Mouse (Mus musculus): ENCODE data around the gene Fbxo36.

The Fbxo36 gene

GRCm38 (mm10) chr1:84839309-84840017 lies at the start of gene Fbxo36:
Fbxo36 (plus strand) TSS chr1:84839841.
- in situ Hi-C loops (cut with MseI, MboI), result no loop called here

DNA sequence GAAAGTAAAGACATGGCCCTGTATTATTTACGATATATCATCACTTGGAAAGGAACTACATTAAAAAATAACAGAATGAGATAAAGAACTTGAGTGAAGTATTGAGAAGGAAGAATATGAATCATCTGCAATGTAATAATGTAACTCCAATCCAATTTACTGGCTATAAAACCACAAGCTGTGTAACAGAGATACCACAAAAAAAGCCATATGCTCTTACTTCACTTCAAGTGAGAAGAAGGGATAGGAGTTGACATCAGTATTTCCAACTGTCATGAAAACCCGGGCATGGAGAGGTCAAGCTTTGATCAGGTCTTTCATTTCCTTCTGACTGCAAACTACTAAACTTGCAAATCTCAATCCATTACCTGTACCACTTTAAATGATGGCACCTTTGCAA lies 48.2 kb upstream of the Fbxo36 start:
- in situ Hi-C loops (cut with MseI, MboI), result no loop called here

- in situ Hi-C loops (cut with MseI, MboI), result no loop called here
These were observed 44.3 kb upstream of the Fbxo36 start for GRCm38 (mm10) chr1:84795335-84795734.

DNA sequence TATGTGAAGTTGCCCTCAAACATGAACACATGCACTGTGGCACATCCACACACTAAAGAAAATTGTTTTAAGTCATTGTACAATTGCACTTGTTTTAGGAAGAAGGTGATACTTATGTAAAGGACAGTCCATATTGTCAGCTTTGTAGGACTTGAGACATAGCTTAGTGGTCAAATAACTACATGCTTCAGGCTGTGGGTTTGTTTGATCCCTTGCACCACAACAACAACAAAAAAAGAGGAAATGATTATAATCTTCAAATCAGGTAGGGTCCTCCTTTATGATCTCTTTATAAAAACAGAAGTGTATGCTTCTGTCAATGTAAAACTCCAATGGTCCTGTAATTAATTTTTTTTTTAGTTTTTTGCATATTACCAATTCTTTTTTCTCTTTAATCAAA lies 40.5 kb upstream of the Fbxo36 start:
- in situ Hi-C loops (cut with MseI, MboI), result no loop called here

GRCm38 (mm10) chr1:84803788-84804187 lies 35.9 kb upstream of the Fbxo36 start:
- in situ Hi-C loops (cut with MseI, MboI), result no loop called here

- in situ Hi-C loops (cut with MseI, MboI), result no loop called here
These were observed 22.0 kb upstream of the Fbxo36 start for GRCm38 (mm10) chr1:84817596-84817995.

- in situ Hi-C loops (cut with MseI, MboI), result no loop called here
These were observed 14.6 kb upstream of the Fbxo36 start for GRCm38 (mm10) chr1:84825091-84825490.

GRCm38 (mm10) chr1:84837523-84838145 lies 2.0 kb upstream of the Fbxo36 start:
- in situ Hi-C loops (cut with MseI, MboI), result no loop called here

DNA sequence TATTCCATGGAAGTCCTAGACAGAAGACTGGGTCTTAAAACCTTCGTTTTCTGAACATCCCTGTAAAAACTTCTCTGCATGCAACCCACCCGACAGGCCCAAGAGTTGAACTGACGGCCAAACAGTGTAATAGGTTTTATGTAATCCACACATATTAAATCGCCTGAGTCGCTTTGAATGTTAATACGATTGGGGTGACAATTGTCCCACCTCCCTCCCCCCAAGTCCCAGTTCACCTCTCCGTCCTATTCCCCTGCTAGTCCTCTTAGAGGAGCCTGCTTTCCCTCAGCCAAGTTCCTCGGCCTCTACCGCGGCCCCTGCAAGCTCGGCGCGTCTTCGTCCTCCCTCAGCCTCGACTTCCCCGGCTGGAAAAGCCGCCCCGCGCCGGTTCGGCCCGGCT lies 1.5 kb upstream of the Fbxo36 start:
- in situ Hi-C loops (cut with MseI, MboI), result no loop called here

DNA sequence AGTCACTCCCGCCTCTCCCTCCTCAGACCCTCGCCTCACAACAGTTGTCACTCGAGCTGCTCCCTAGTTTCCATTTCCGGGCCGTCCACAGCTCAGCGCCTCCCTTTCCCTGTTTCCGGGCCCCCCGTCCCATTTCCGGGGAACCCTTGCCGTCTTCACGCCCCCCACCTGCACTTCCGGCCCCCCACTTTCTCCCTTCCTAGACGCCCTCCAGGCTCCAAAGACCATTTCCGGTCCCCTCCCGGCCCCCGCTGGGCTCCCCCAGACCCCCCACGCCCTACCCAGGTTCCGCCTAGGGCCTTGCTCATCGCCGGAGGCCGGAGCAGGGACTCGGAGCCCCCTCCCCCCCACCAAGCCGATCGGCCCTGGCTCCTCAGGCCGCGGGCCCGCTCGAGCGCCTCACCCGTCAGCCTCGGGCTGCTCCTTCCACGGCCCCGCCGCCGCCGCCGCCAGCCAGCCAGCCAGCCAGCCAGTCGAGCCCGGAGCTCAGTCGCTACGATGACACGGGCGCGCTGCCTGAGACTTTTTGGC lies 955 bp upstream of the Fbxo36 start:
- in situ Hi-C loops (cut with MseI, MboI), result no loop called here

DNA sequence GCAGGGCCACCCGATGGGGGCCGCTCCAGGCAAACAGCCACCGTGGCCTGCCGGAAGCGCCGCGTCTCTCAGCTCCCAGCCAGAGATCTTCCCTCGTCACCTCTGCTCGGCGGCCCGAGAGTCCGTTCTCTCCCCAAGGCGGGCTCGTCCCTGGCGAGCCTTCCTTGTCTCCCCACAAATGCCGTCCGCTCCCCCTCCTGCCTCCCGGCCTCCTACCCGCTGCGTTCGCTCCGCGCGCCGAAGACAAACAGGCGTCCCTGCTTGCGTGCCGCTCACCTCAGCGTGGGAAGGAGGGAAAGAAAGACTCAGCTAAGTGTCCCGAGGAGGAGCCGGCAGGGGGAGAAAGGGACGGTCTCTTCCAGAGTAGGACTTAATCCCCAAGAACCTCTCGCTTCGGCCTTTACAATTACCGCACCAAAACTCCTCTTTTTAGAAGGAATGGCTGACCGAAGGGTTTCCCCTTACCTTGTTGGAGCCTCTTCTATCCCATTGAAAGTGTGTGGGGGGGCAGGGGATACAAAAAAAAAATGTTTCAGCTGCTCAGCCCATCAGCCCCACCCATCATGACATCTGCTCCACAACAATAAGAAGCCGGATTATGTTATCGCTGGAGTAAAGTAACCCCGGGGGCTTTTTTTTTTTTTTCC lies 500 bp downstream of the Fbxo36 start, which contains the start of gene Trip12:
Trip12 (minus strand) TSS at position 499 of the 647 bp plus-strand sequence.
- in situ Hi-C loops (cut with MseI, MboI), result no loop called here

DNA sequence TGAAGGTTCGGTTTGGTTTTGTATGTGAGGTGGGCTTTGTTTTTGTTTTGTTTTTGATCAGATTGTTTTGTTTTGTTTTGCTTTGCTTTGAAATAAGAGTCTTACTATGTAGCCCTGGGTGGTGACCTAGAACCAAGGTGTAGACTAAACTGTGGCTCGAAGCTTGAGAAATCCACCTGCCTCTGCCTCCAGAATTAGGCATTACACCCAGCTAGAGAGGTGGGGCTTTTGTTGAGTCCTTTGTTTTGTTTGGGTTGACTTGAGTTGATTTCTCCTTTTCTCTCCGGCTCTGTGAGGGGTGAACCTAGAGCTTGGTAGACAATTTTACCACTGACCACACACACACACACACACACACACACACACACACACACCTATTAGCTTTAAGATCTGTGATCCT lies 1.4 kb downstream of the Fbxo36 start:
- in situ Hi-C loops (cut with MseI, MboI), result no loop called here

DNA sequence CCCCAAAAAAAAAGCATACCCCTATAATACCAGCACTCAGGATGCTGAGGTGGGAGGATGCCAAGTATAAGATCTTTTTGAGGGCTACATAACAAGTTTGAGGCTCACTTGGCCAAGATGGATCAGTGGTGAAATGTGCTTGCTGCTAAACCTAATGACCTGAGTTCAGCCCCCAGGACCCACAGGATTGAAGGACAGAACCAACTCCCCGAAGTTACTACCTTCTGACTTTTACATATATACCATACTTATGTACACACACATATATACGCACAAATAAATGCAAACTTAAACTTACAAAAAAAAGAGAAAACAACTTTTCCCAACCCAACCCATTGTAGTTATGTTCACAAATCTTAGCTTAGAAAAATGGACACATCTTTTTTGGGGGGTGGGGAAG lies 3.7 kb downstream of the Fbxo36 start:
- in situ Hi-C loops (cut with MseI, MboI), result no loop called here

DNA sequence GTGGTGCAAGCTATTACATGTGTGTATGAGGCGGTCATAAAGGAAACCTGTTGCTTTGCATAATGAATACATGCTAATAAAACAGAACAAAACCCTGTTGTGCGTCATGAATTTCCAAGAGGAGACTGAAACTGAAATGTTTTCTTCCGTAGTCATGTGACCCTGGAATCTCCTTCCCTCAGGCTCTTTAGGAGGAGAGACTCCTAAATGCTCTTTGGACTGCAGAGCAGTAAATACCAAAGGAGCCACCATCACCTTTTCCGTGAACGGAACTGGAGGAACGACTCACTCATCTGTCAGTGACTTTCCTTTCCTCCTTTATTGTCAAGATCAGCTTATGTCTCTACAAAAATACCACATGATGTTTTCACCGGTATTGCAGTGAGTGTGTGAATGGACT lies 8.1 kb downstream of the Fbxo36 start:
- in situ Hi-C loops (cut with MseI, MboI), result no loop called here

DNA sequence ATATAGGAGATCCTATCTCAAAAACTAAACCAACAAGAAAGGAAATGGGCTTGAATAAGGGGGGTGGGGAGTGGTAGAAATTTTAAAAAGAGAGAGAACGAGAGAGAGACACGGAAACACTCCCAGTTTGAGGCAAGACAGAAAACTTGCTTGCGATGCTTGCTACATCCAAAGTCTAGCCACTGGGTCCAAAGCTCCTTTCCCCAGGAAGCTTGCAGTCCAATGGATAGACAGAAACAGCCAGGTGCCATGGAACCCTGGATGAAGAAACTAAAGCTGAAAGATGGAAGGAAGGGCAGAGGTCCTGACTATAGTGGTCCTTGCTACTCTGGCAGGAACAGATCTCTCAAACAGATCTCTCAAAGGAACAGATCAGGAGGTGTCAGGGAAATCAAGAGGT lies 8.7 kb downstream of the Fbxo36 start:
- in situ Hi-C loops (cut with MseI, MboI), result no loop called here

DNA sequence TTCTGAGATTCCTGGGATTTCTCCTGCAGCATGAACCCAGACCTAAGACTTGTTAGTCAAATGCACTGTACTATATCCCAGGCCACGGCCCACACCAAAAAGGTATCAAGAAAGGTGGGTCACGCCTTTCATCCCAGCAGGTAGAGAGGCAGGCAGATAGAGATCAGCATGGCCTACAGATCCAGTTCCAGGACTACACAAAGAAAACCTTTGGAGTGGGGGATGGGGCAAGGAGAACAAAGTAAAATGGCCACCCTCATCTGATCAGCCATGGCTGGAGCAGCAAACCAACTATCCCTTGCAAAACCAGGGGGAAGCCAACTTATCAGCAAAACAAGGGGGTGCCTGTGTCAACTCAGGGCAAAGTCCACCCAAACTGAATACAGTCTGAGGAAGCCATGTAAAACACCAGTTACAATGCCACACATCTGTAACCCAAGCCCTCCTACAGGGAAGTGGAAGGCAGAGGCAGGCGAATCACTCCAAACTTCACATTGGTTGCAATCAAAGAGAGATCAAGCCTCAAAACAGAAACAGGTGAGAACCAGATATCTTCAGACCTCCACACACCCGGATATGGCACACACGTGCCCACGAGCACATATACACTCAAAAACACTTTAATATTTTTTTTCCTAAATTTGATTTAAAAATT lies 9.3 kb downstream of the Fbxo36 start:
- in situ Hi-C loops (cut with MseI, MboI), result no loop called here

DNA sequence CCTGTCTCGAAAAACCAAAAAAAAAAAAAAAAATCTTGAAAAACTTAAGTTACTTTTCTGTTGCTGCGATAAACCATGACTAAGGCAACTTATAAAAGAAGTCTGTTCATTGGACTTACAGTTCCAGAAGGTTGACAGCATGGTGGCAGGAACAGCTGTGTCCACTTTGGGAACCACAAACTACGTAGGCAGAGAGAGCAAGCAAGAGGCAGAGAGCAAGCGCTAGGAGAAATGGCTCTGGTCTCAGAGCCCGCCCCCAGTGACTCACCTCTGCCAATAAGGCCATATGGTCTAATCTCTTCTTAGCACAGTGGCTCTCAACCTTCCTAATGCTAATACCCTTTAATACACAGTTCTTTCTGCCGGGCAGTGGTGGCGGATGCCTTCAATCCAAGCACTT lies 10.2 kb downstream of the Fbxo36 start:
- in situ Hi-C loops (cut with MseI, MboI), result no loop called here

DNA sequence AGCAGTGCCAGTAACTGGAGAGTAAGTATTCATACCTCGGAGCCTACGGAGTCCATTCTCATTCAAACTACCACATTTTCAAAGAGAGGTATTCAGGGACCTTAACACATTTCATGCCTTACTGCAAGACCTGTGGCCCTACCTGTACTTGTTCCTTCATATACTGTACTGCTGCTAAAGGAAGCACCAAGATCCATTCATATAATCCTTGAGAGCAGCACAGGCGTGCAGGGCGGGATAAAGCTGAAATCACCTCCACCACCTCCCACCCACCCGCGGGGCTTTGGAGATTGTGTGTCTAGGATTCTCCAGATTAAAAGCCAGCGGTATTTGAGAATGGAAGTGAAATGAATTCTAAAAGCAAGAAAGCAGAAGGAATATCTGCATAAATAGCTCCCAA lies 10.8 kb downstream of the Fbxo36 start:
- in situ Hi-C loops (cut with MseI, MboI), result no loop called here

DNA sequence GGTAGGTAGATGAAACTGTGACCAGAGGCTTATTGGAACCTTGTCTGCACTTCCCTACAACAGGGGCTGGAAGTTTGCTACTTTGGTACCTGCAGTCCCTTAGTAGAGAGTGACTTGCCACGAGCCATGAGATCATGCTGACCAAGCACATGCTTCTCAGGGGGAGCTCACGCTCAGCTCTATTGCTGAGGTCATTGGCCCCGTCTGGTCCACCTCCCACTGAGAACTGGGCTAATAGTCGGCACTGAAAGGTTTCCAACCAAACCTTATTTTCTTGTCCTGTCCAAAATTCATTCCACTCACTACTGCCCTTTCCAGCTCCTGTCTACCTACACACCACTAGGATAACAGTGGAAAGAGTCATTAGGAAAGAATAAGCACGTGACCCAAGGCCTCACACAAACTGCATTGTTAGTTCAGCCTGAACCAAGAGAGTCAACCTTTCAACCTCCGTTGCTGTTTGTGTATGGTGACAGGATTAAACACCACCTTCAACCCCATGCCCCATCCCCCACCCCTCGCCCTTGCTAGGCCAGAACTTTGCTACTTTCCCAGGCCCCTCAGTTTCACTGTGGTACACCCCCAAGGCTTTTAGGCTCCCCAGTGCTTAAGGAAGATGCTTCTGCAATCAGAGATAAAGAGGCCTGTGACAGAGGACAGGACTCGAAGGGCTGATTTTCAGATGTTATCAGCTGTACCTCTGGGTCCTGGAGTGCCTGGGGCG lies 12.0 kb downstream of the Fbxo36 start:
- in situ Hi-C loops (cut with MseI, MboI), result no loop called here

DNA sequence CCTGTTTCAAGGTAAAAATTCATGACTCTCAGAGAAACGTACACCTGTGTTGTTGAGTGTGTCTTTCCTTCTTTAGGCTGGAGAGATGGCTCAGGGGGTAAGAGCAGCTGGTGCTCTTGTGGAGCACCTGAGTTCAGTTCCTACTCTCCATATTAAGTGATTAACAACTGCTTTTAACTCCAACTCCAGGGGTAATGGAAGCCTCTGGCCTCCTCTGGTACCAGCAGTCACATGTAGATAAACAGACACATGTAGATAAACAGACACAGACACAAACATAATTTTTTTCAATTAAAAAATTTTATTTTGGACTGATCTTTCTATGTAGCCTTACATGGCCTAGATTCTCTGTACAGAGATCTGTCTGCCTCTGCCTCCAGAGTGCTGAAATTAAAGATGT lies 14.1 kb downstream of the Fbxo36 start:
- in situ Hi-C loops (cut with MseI, MboI), result no loop called here

DNA sequence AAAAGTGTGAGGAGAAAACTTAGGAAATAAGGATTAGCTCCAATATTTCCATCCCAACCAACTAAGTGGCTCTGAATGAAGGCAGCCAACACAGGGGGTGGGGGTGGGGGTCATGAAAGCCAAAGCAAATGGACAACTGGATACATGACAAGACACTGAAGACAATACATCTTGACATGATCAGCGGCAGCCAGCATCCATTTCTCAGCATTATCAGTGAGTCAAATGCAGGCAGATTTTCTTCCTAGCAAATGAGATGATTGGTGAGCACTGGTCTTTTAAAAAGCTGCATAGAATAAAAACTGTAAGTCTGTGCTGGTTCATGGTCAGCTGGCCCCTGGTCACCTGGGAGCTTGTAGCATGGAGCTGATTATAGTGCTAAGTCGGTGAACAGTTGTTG lies 15.3 kb downstream of the Fbxo36 start:
- in situ Hi-C loops (cut with MseI, MboI), result no loop called here

GRCm38 (mm10) chr1:84855756-84856155 lies 16.1 kb downstream of the Fbxo36 start:
- in situ Hi-C loops (cut with MseI, MboI), result no loop called here
